Mouse (Mus musculus) G1E (cell line): ENCODE results near the gene Prtg. TPM values are rescaled to one million over a fixed set of nuclear protein-coding genes. Genes with fewer than 3 reads are reported as not detected.

Experiments used
- ATAC-seq: 2 replicates; pipeline ENCODE4 v1.8.0; 2016; ENCODE audit warnings: mild to moderate bottlenecking; ENCODE audit not compliant: insufficient number of reproducible peaks, poor library complexity, low FRiP score, severe bottlenecking; ENCODE audit errors: extremely low read depth
- DNase-seq: peaks from one replicate; pipeline ENCODE4 v3.0.0; 2012; ENCODE audit warnings: low spot score
- H3K27me3 ChIP-seq: 2 replicates; pipeline ENCODE4 v1.6.1; 2012; ENCODE audit warnings: mild to moderate bottlenecking, low read length, inconsistent platforms; ENCODE audit not compliant: insufficient read depth
- H3K36me3 ChIP-seq: replicated peaks from 2 replicates; pipeline ENCODE3; 2012; ENCODE audit warnings: mild to moderate bottlenecking, inconsistent platforms
- H3K4me1 ChIP-seq: 2 replicates; pipeline ENCODE4 v1.6.1; 2012; ENCODE audit warnings: low read depth, low read length, inconsistent platforms, mixed read lengths; ENCODE audit not compliant: insufficient read depth
- H3K4me3 ChIP-seq: 2 replicates; pipeline ENCODE4 v1.5.1; 2012; ENCODE audit warnings: low read depth, mild to moderate bottlenecking, inconsistent platforms, low read length, moderate library complexity, mixed read lengths
- H3K9me3 ChIP-seq: replicated peaks from 2 replicates; pipeline ENCODE4 v1.6.1; 2012; ENCODE audit warnings: inconsistent platforms
- CTCF ChIP-seq: IDR thresholded peaks from 2 replicates; pipeline ENCODE4 v1.5.1; 2012; ENCODE audit warnings: low read depth, low read length, inconsistent platforms, mixed read lengths
- GATA1 ChIP-seq: IDR thresholded peaks from 2 replicates; pipeline ENCODE4 v1.6.1; 2012; ENCODE audit warnings: borderline replicate concordance, low read length, inconsistent platforms, mixed read lengths
- GATA2 ChIP-seq: IDR thresholded peaks from 2 replicates; pipeline ENCODE4 v1.6.1; 2012; ENCODE audit warnings: low read depth, low read length, inconsistent platforms, borderline replicate concordance
- POLR2AphosphoS5 ChIP-seq: IDR thresholded peaks from 2 replicates; pipeline ENCODE4 v1.6.1; 2012; ENCODE audit warnings: low read depth, low read length, inconsistent platforms; ENCODE audit not compliant: insufficient replicate concordance
- TAL1 ChIP-seq: conservative IDR thresholded peaks from 2 replicates; pipeline ENCODE4 v1.6.1; 2012; ENCODE audit warnings: low read depth, low read length, inconsistent platforms, mixed read lengths
- polyA plus RNA-seq: library from polyadenylated mRNA; stranded (reverse); fragments of >175 nt; gene quantifications from 2 replicates; pipeline ENCODE4 v1.2.3, GENCODE M21; 2012
- total RNA-seq, 2 experiments: library from RNA; stranded (forward) in 1 of 2; stranded (reverse) in 1 of 2; fragments of 200-1000 nt in 1 of 2; fragments of >200 nt in 1 of 2; fragmentation: Nextera tagmentation in 1 of 2; gene quantifications; 2 replicates each; pipeline ENCODE4 v1.2.3; 2014 to 2017

Prtg gene
- total and polyA plus RNA-seq, 3 experiments = 0.22 TPM; not detected in 2

DNA sequence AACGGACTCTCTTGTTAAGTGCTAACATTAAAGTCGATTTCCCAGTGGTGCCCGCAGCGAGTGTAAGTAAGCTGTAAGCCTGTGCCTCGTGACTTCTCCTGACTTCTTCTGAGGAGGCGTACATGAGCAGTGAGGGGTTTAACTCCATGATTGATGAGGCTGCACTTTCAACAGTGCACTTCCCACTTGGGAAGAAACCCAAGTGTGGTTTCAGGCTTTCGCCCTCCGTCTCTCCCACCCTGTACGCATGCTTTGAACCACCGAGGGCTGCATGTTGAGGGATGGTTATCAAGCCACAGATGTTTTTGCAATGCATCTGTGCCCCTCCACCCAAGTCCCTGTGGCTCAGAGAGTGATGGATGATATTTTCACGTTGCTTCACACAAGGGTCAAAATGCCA, 71.2 kb downstream of the Prtg start:
- DNase-seq = no peak
- no peak for ATAC-seq
- no peak overlapping the region for H3K4me3 ChIP-seq
- H3K27me3 ChIP-seq = peaks cover 15% of the 10 kb centered on the region
- TF ChIP-seq CTCF (no peak), TAL1 (no peak), GATA1 (no peak), POLR2AphosphoS5 (no peak), GATA2 (no peak)
- no peaks in the 10 kb centered on the region for H3K9me3 ChIP-seq
- H3K4me1 ChIP-seq = no peaks in the 10 kb centered on the region
- no peaks in the 10 kb centered on the region for H3K36me3 ChIP-seq

DNA sequence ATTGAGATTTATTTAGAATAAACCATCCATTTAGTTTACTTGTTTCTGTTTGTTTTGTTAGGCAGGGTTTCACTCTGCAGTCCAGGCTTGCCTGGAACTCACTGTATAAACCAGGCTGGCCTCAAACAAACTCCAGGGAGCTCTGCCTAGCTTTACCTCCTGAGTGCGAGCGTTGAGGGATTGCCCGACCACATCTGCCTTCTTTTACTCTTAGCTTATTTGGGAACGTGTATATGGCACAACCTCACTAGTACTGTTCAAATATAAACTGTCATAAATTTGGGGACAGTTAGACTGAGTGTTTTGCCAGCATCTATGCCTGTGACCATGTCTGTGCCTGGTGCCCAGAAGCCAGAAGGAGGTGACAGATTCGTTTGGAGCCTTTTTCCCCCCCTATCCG, 72.0 kb downstream of the Prtg start:
- Histone ChIP-seq H3K4me3 (no peak overlapping the region), H3K9me3 (no peaks in the 10 kb centered on the region), H3K36me3 (no peaks in the 10 kb centered on the region), H3K4me1 (no peaks in the 10 kb centered on the region), H3K27me3 (peaks cover 15% of the 10 kb centered on the region)
- no peak for DNase-seq
- TF ChIP-seq TAL1 = no peak
- TF ChIP-seq GATA1 = no peak
- no peak for TF ChIP-seq POLR2AphosphoS5
- TF ChIP-seq CTCF = no peak
- no peak for TF ChIP-seq GATA2
- no peak for ATAC-seq

DNA sequence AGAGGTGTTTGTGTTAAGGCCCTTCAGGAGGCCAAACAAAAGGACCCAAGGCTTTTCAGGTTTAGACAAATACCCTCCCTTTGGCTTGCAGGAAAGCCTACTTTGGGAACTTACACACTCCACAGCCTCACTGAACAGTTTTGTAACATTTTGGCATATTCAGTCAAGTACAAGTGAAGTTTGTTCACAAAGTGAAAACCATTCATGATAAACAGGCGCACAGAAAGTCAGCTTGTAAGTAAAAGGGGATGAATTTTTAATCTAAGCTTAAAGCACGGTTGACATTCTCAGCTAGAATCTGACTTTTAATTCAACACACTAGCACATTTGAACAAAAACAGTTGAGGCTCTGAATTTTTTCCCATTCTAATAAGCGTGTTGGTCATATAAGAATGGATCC, 72.9 kb downstream of the Prtg start:
- no peak for ATAC-seq
- H3K4me1 ChIP-seq = no peaks in the 10 kb centered on the region
- peaks cover 12% of the 10 kb centered on the region for H3K27me3 ChIP-seq

DNA sequence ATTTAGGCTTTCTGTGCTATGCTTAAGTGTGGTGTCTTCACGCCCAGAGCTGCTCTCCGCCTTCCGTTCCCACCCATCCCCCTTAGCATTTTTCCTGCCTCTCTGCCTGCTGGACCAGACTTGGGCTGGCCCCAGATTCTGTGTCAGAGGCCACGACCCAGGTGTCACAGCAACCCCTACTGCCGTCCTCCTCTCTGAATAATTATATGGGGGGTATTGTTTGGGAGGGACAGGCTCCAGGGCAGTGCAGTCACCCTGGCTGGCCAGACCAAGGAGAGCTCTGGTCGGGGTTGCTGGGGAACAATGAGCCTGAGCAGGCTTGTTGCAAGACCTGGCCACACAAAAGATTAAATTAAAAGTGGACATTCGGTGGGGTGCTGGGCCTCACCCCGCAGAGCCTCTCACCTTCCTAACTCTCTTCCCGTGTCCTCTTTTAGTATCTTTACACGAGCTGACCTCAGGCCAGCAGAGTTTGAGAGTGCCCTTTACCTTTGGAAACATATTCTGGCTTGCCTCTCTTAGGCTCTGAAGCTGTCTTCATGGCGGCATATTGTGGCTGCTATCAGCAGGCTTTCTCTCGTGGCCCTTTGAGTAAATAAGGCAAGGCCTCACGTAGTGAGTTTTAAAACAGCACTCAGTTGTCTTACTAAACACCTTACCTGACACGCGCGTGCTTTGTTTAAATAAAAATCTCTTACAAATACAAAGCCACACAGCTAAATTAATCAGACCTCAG, 73.7 kb downstream of the Prtg start:
- Histone ChIP-seq H3K4me3 (no peak overlapping the region), H3K36me3 (no peaks in the 10 kb centered on the region), H3K27me3 (peaks cover 12% of the 10 kb centered on the region), H3K4me1 (no peaks in the 10 kb centered on the region), H3K9me3 (no peaks in the 10 kb centered on the region)
- no peak for TF ChIP-seq CTCF
- TF ChIP-seq TAL1 = no peak
- TF ChIP-seq POLR2AphosphoS5 = no peak
- TF ChIP-seq GATA1 = no peak
- no peak for TF ChIP-seq GATA2
- no peak for ATAC-seq
- DNase-seq = no peak

More for the DNA sequence above, 72.9 kb downstream of the Prtg start:
- H3K36me3 ChIP-seq = no peaks in the 10 kb centered on the region
- H3K4me3 ChIP-seq = no peak overlapping the region
- no peak for DNase-seq
- TF ChIP-seq GATA2 (no peak), CTCF (no peak), TAL1 (no peak), POLR2AphosphoS5 (no peak), GATA1 (no peak)
- H3K9me3 ChIP-seq = no peaks in the 10 kb centered on the region

DNA sequence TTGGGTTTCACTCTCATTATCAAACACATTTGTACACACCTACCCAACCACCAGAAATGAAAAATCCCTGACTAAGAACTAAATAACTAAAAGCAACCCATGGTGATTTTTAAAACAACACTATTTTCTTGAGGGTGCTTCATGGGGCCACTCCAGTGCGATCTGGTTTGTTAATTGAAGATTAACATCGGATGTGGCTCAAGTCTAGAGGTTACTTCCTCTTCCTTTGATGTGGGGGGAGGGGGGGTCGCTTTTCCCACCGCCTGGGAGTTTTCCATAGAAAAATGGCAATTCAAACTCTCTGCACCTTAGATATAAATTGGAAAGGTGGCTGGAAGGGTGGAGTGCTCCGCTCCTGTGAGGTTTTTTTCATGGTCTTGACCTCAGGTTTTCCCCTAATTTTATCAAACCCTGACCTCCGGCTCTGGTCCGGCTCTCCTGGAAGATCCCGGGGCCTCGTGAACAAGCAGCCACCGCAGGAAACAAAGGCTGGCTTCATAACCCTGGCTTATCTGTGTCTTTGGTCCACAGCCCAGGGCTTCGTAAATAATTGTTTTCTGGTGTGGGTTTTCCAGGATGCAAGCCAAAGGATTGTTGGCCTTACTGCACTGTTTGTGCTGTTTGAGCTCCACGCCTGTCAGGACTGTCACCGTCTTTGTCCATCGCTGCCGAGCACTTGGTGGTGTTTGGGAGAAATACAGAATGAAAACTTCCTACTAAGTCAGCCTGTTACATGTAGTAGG, 74.5 kb downstream of the Prtg start:
- ATAC-seq (no peak), DNase-seq (no peak)
- no peaks in the 10 kb centered on the region for H3K36me3 ChIP-seq
- no peak overlapping the region for H3K4me3 ChIP-seq
- H3K27me3 ChIP-seq = peaks cover 12% of the 10 kb centered on the region
- H3K9me3 ChIP-seq = no peaks in the 10 kb centered on the region
- no peak for TF ChIP-seq TAL1
- TF ChIP-seq POLR2AphosphoS5 = no peak
- TF ChIP-seq GATA1 = no peak
- TF ChIP-seq CTCF = no peak
- TF ChIP-seq GATA2 = no peak
- no peaks in the 10 kb centered on the region for H3K4me1 ChIP-seq

DNA sequence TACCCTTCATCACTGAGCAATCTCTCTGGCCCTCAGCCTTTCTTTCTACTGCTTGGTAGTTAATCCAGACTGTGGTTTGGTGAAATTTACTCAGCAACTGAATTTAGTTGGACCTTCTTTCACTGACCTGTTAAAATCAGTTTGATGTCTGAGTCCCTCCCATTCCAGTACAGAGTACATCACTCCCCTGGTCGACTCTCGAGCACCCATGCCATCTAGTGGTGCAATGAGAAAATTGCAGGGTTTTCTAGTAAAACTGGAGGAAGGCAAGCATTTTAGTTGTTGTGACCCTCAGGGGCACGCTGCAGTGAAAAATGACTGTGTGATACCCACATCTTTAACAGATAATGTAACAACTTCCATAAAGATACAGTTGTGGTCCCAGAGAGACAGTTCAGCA, 77.3 kb downstream of the Prtg start:
- Histone ChIP-seq H3K27me3 (peaks cover 8% of the 10 kb centered on the region), H3K4me3 (no peak overlapping the region), H3K36me3 (no peaks in the 10 kb centered on the region), H3K4me1 (no peaks in the 10 kb centered on the region), H3K9me3 (no peaks in the 10 kb centered on the region)
- peak; percentile 43 for DNase-seq
- TF ChIP-seq GATA2 (no peak), CTCF (peak; percentile 74)
- ATAC-seq = no peak
